Mouse (Mus musculus) forebrain, embryonic 16.5 days (tissue): ENCODE measurements around the gene Upk1a. TPM values are rescaled to one million over a fixed set of nuclear protein-coding genes. Genes with fewer than 3 reads are reported as not detected.

ENCODE experiments used
- ATAC-seq: fragments of 200-750 bp; cut with Nextera tagmentation; 2 replicates; pipeline ENCODE4 v1.8.0; 2017; ENCODE audit warnings: mild to moderate bottlenecking, moderate library complexity
- H3K27ac ChIP-seq: fragments of 300-500 bp; sonication (generic); 2 replicates; pipeline ENCODE4 v1.5.1; 2014; ENCODE audit warnings: low read length, control low read depth
- H3K27me3 ChIP-seq: fragments of 300-500 bp; sonication (generic); replicated peaks from 2 replicates; pipeline ENCODE4 v1.6.1; 2014; ENCODE audit warnings: low read length; ENCODE audit not compliant: control insufficient read depth, insufficient read depth
- H3K36me3 ChIP-seq: fragments of 300-500 bp; sonication (generic); 2 replicates; pipeline ENCODE4 v1.6.1; 2014; ENCODE audit not compliant: control insufficient read depth, insufficient read depth
- H3K4me1 ChIP-seq: fragments of 300-500 bp; sonication (generic); replicated peaks from 2 replicates; pipeline ENCODE4 v1.6.1; 2014; ENCODE audit warnings: low read length; ENCODE audit not compliant: control insufficient read depth, insufficient read depth
- H3K4me2 ChIP-seq: fragments of 300-500 bp; sonication (generic); 2 replicates; pipeline ENCODE4 v1.6.1; 2014; ENCODE audit warnings: mild to moderate bottlenecking, low read length, control low read depth
- H3K4me3 ChIP-seq: fragments of 300-500 bp; sonication (generic); replicated peaks from 2 replicates; pipeline ENCODE4 v1.5.1; 2014; ENCODE audit warnings: mild to moderate bottlenecking, low read length, control low read depth
- H3K9ac ChIP-seq: fragments of 300-500 bp; sonication (generic); replicated peaks from 2 replicates; pipeline ENCODE4 v1.6.1; 2014; ENCODE audit warnings: low read depth, low read length, control low read depth
- H3K9me3 ChIP-seq: fragments of 300-500 bp; sonication (generic); 2 replicates; pipeline ENCODE4 v1.6.1; 2016; ENCODE audit warnings: low read length; ENCODE audit not compliant: control insufficient read depth
- WGBS: fragments of 180-500 bp; shearing (Covaris S2); extraction: QIAGEN DNeasy Blood & Tissue Kit; methylation state at CpG from one replicate; pipeline ENCODE4 v1.1.7; 2014; 5-methylcytosine and 5-hydroxymethylcytosine counted together
- polyA plus RNA-seq: library from polyadenylated mRNA; unstranded; fragments of >200 nt; fragmentation: Nextera tagmentation; extraction: Ambion mirVana; gene quantifications from 2 replicates; pipeline ENCODE4 v1.2.1, GENCODE M21; 2015

Gene Upk1a
- polyA plus RNA-seq, 1 experiment from 2014 or later, result 0.34 TPM

GRCm38 (mm10) chr7:30607706-30608309 is 4.8 kb downstream of the Upk1a start:
- ATAC-seq, result no peak; the same call in 1 of the 2 replicates
- H3K4me3 ChIP-seq, result no peak overlapping the region
- H3K27me3 ChIP-seq, result no peaks in the 10 kb centered on the region
- no peaks in the 10 kb centered on the region for H3K36me3 ChIP-seq
- H3K4me2 ChIP-seq, result no peak overlapping the region
- no peaks in the 10 kb centered on the region for H3K9me3 ChIP-seq
- no peaks in the 10 kb centered on the region for H3K4me1 ChIP-seq
- H3K27ac ChIP-seq, result no peak overlapping the region
- no peak overlapping the region for H3K9ac ChIP-seq
- WGBS, result 30% methylated on average over 8 of the region's 8 CpGs

DNA sequence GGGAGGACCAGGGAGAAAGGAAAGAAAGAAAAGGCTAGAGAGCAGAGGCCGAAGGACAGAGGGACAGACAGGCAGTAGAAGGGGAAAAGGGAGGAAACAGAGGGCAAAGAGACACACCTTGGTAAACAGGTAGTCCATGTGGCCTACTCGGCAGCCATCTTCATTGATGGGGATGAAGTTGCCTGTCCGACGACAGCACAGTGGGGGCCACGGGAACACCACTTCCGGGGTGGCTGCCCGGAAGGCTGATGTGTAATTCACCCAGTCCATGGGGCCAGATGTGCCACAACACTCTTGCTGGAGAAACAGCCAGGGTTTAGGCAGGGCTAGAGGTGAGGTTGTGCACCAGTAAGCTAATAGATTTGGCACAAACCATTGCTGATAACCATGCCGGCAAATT is 7.7 kb downstream of the Upk1a start:
- no peak for ATAC-seq
- H3K4me3 ChIP-seq, result no peak overlapping the region
- no peak overlapping the region for H3K4me2 ChIP-seq
- no peak overlapping the region for H3K27ac ChIP-seq
- WGBS, result 87% methylated on average over 8 of the region's 8 CpGs
- peaks cover 8% of the 10 kb centered on the region for H3K4me1 ChIP-seq
- H3K9me3 ChIP-seq, result no peaks in the 10 kb centered on the region
- no peaks in the 10 kb centered on the region for H3K27me3 ChIP-seq
- H3K36me3 ChIP-seq, result no peaks in the 10 kb centered on the region
- H3K9ac ChIP-seq, result no peak overlapping the region

DNA sequence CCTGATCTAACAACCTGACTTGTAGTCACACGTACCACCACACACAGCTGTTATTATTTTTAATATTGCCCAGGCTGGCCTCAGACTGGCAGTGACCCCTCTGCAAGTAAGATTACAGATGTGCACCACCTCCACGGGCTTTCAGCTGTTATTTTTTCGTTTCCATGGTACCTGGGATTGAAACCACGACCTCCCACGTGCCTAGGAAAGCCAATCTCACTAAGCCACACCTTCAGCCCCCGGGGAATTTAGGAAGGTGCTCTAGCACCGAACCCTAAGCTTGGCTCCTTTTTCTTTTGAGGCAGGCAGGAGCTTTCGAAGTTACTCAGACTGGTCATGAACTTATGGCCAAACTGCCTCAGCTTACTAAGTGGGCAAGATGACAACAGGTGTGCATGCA is 8.2 kb downstream of the Upk1a start:
- Histone ChIP-seq H3K4me3 (no peak overlapping the region), H3K9me3 (no peaks in the 10 kb centered on the region), H3K4me2 (no peak overlapping the region), H3K9ac (no peak overlapping the region), H3K27me3 (no peaks in the 10 kb centered on the region), H3K27ac (no peak overlapping the region), H3K4me1 (peaks cover 12% of the 10 kb centered on the region), H3K36me3 (no peaks in the 10 kb centered on the region)
- no peak for ATAC-seq
- WGBS, result 62% methylated on average over 8 of the region's 8 CpGs

- WGBS, result 56% methylated on average over 3 of the region's 3 CpGs
- no peaks in the 10 kb centered on the region for H3K36me3 ChIP-seq
- no peak overlapping the region for H3K4me3 ChIP-seq
- no peak overlapping the region for H3K27ac ChIP-seq
- H3K27me3 ChIP-seq, result no peaks in the 10 kb centered on the region
- no peaks in the 10 kb centered on the region for H3K9me3 ChIP-seq
- H3K4me1 ChIP-seq, result peaks cover 12% of the 10 kb centered on the region
- ATAC-seq, result no peak
- H3K4me2 ChIP-seq, result no peak overlapping the region
- H3K9ac ChIP-seq, result no peak overlapping the region
These were observed 10.1 kb downstream of the Upk1a start for GRCm38 (mm10) chr7:30602583-30602982.

GRCm38 (mm10) chr7:30600651-30601050 is 12.0 kb downstream of the Upk1a start:
- peak overlapping the region; percentile 34; the same call in 1 of the 2 replicates for H3K4me2 ChIP-seq
- no peaks in the 10 kb centered on the region for H3K36me3 ChIP-seq
- peaks cover 12% of the 10 kb centered on the region for H3K4me1 ChIP-seq
- 69% methylated on average over 7 of the region's 7 CpGs for WGBS
- no peak overlapping the region for H3K9ac ChIP-seq
- H3K9me3 ChIP-seq, result no peaks in the 10 kb centered on the region
- no peak overlapping the region for H3K4me3 ChIP-seq
- H3K27me3 ChIP-seq, result no peaks in the 10 kb centered on the region
- no peak overlapping the region for H3K27ac ChIP-seq
- ATAC-seq, result no peak

DNA sequence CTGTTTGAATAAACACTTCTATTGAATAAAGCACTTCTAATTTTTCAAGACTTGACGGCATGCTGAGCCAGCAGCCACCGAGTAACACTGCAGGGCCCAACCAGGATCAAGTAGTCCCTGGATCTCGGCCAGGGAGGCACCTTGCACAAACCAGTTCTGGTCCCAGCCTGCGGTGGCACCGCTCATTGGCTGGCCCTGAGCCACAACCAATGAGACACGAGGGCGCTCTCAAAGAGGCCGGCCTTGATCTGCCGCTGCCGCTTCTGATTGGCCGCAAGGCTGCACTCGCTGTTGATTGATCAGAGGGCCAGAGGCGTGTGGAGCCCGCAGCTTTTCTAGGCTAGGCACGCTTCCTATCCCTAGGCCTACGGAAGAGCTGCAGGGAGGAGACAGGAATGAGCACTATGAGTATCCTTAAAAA is 12.7 kb downstream of the Upk1a start:
- no peaks in the 10 kb centered on the region for H3K27me3 ChIP-seq
- no peaks in the 10 kb centered on the region for H3K36me3 ChIP-seq
- H3K4me1 ChIP-seq, result peaks cover 12% of the 10 kb centered on the region
- H3K9me3 ChIP-seq, result no peaks in the 10 kb centered on the region
- WGBS, result 0% methylated on average over 16 of the region's 16 CpGs
- H3K9ac ChIP-seq, result no peak overlapping the region
- peak overlapping the region; percentile 19 for H3K4me3 ChIP-seq
- peak; percentile 99 for ATAC-seq
- H3K4me2 ChIP-seq, result peak overlapping the region; percentile 34
- H3K27ac ChIP-seq, result peak overlapping the region; percentile 34; the same call in 1 of the 2 replicates

GRCm38 (mm10) chr7:30598786-30599185 is 13.9 kb downstream of the Upk1a start, which contains the start of gene Zbtb32:
TSS of gene Zbtb32 (minus strand) at chr7:30598909.
- Histone ChIP-seq H3K36me3 (no peaks in the 10 kb centered on the region), H3K27me3 (no peaks in the 10 kb centered on the region), H3K4me3 (peak within 1 kb of the TSS; percentile 15), H3K4me2 (peak within 1 kb of the TSS; percentile 34), H3K9me3 (no peaks in the 10 kb centered on the region), H3K4me1 (peaks cover 12% of the 10 kb centered on the region), H3K9ac (no peak within 1 kb of the TSS), H3K27ac (no peak within 1 kb of the TSS)
- 95% methylated on average over 12 of the region's 12 CpGs for WGBS
- no peak for ATAC-seq

GRCm38 (mm10) chr7:30596811-30597210 is 15.8 kb downstream of the Upk1a start:
- Histone ChIP-seq H3K4me1 (peaks cover 12% of the 10 kb centered on the region), H3K27ac (no peak overlapping the region), H3K4me3 (no peak overlapping the region), H3K9ac (no peak overlapping the region), H3K36me3 (no peaks in the 10 kb centered on the region), H3K4me2 (no peak overlapping the region), H3K27me3 (no peaks in the 10 kb centered on the region), H3K9me3 (no peaks in the 10 kb centered on the region)
- ATAC-seq, result no peak
- WGBS, result 39% methylated on average over 5 of the region's 5 CpGs

GRCm38 (mm10) chr7:30596093-30596492 is 16.6 kb downstream of the Upk1a start:
- no peaks in the 10 kb centered on the region for H3K27me3 ChIP-seq
- ATAC-seq, result no peak
- H3K36me3 ChIP-seq, result no peaks in the 10 kb centered on the region
- H3K4me3 ChIP-seq, result no peak overlapping the region
- no peak overlapping the region for H3K9ac ChIP-seq
- no peak overlapping the region for H3K4me2 ChIP-seq
- H3K4me1 ChIP-seq, result peaks cover 12% of the 10 kb centered on the region
- 83% methylated on average over 5 of the region's 5 CpGs for WGBS
- no peaks in the 10 kb centered on the region for H3K9me3 ChIP-seq
- H3K27ac ChIP-seq, result no peak overlapping the region
